Mouse (Mus musculus) cerebellum, adult 9-11 months (tissue): ENCODE measurements at regions not wholly inside any gene's neighbourhood (a gene's known extent, or its start where the extent isn't known, plus 50 kb on each side); places are given as distances from the start of the nearest gene placed in this dataset.

Experiments
- DNase-seq: peaks from one replicate; pipeline ENCODE4 v3.0.0; 2022

GRCm38 (mm10) chrX:35791273-35791672 is 97.4 kb upstream of the Dock11 start:
- no peak for DNase-seq

- peak; percentile 5 for DNase-seq
Observed at GRCm38 (mm10) chrX:35813206-35813605, 75.4 kb upstream of the Dock11 start.

- DNase-seq = peak; percentile 3
Observed at GRCm38 (mm10) chrX:35834411-35834810, 54.2 kb upstream of the Dock11 start.

GRCm38 (mm10) chrX:35838064-35838463 is 50.6 kb upstream of the Dock11 start:
- no peak for DNase-seq
